Mouse (Mus musculus) urinary bladder, postnatal 10 days (tissue): Measurements from ENCODE around the gene Fam183b.
"Not testable (repeated sequence)": the region's sequence is repeated elsewhere in the genome, so short reads cannot be mapped to it uniquely, and the experiment has no call there.

Source experiments
- DNase-seq: peaks from one replicate; pipeline ENCODE4 v3.0.0; 2022; ENCODE audit warnings: low spot score

Gene Fam183b

GRCm38 (mm10) chr11:58801558-58802228, at the start of gene Fam183b:
Gene Fam183b (minus strand): TSS chr11:58801960.
- DNase-seq = no peak

- no peak for DNase-seq
Observed at GRCm38 (mm10) chr11:58849731-58850130, 48.0 kb upstream of the Fam183b start.

GRCm38 (mm10) chr11:58847636-58848035, 45.9 kb upstream of the Fam183b start:
- no peak for DNase-seq

GRCm38 (mm10) chr11:58846919-58847461, 45.2 kb upstream of the Fam183b start, which contains the start of gene Gm12258:
Gene Gm12258 (plus strand): TSS chr11:58847158.
- DNase-seq = peak; percentile 14

GRCm38 (mm10) chr11:58838951-58839350, 37.2 kb upstream of the Fam183b start, which contains the start of gene Olfr311:
Gene Olfr311 (plus strand): TSS chr11:58839251.
- not testable (repeated sequence) for DNase-seq

- not testable (repeated sequence) for DNase-seq
Observed at GRCm38 (mm10) chr11:58832541-58832940, 30.8 kb upstream of the Fam183b start.

- DNase-seq = no peak
Observed at GRCm38 (mm10) chr11:58829764-58830163, 28.0 kb upstream of the Fam183b start.

GRCm38 (mm10) chr11:58828937-58829336, 27.2 kb upstream of the Fam183b start, which contains the start of gene Olfr312:
Gene Olfr312 (plus strand): TSS chr11:58829237.
- not testable (repeated sequence) for DNase-seq

GRCm38 (mm10) chr11:58815676-58816075, 13.9 kb upstream of the Fam183b start:
- no peak for DNase-seq

- not testable (repeated sequence) for DNase-seq
Observed at GRCm38 (mm10) chr11:58814700-58815099, 12.9 kb upstream of the Fam183b start, which contains the start of gene Olfr313. Gene Olfr313 (plus strand): TSS chr11:58815000.

GRCm38 (mm10) chr11:58812001-58812400, 10.2 kb upstream of the Fam183b start:
- no peak for DNase-seq

GRCm38 (mm10) chr11:58804393-58804792, 2.6 kb upstream of the Fam183b start:
- no peak for DNase-seq

GRCm38 (mm10) chr11:58803871-58804270, 2.1 kb upstream of the Fam183b start:
- DNase-seq = no peak

- DNase-seq = no peak
Observed at GRCm38 (mm10) chr11:58799747-58800146, 2.0 kb downstream of the Fam183b start.

- no peak for DNase-seq
Observed at GRCm38 (mm10) chr11:58796850-58797249, 4.9 kb downstream of the Fam183b start.

- DNase-seq = no peak
Observed at GRCm38 (mm10) chr11:58795856-58796255, 5.9 kb downstream of the Fam183b start.

GRCm38 (mm10) chr11:58790646-58791045, 11.1 kb downstream of the Fam183b start:
- no peak for DNase-seq

- no peak for DNase-seq
Observed at GRCm38 (mm10) chr11:58790053-58790452, 11.7 kb downstream of the Fam183b start.

GRCm38 (mm10) chr11:58789532-58789931, 12.2 kb downstream of the Fam183b start:
- DNase-seq = no peak

- no peak for DNase-seq
Observed at GRCm38 (mm10) chr11:58788346-58788745, 13.4 kb downstream of the Fam183b start.

GRCm38 (mm10) chr11:58787651-58788050, 14.1 kb downstream of the Fam183b start:
- no peak for DNase-seq

- DNase-seq = no peak
Observed at GRCm38 (mm10) chr11:58784182-58784581, 17.6 kb downstream of the Fam183b start.

- no peak for DNase-seq
Observed at GRCm38 (mm10) chr11:58782480-58783089, 19.2 kb downstream of the Fam183b start, which contains the start of gene Olfr314. Gene Olfr314 (plus strand): TSS chr11:58782952.
